Mouse (Mus musculus) cerebellum, postnatal 4 days (tissue): ENCODE results near the gene Arxes1.
"Not testable (repeated sequence)": the region's sequence is repeated elsewhere in the genome, so short reads cannot be mapped to it uniquely, and the experiment has no call there.

Experiments used
- DNase-seq, 2 experiments: peaks; one replicate each; pipeline ENCODE4 v3.0.0; 2022; ENCODE audit warnings: low spot score in 2 of 2, mixed read lengths in 1 of 2

Arxes1 gene

GRCm38 (mm10) chrX:136032799-136033763 lies at the start of gene Arxes1:
Gene Arxes1 (plus strand): TSS chrX:136033367.
- DNase-seq, result peak in 1 of 2 experiments; percentile 28

GRCm38 (mm10) chrX:135984539-135985260 lies 48.5 kb upstream of the Arxes1 start:
- no peak for DNase-seq

- no peak for DNase-seq
These were observed 46.9 kb upstream of the Arxes1 start for GRCm38 (mm10) chrX:135986267-135986666.

GRCm38 (mm10) chrX:135990661-135991060 lies 42.5 kb upstream of the Arxes1 start:
- no peak for DNase-seq

GRCm38 (mm10) chrX:135993192-135993594 lies 40.0 kb upstream of the Arxes1 start:
- DNase-seq, result not testable (repeated sequence)

- not testable (repeated sequence) for DNase-seq
These were observed 39.5 kb upstream of the Arxes1 start, which contains the start of gene Arxes2 for GRCm38 (mm10) chrX:135993664-135994119. Gene Arxes2 (plus strand): TSS chrX:135993824.

GRCm38 (mm10) chrX:136007199-136007843 lies 25.8 kb upstream of the Arxes1 start:
- no peak for DNase-seq

GRCm38 (mm10) chrX:136014392-136014791 lies 18.8 kb upstream of the Arxes1 start:
- no peak for DNase-seq

GRCm38 (mm10) chrX:136030331-136030730 lies 2.8 kb upstream of the Arxes1 start:
- no peak for DNase-seq

GRCm38 (mm10) chrX:136043726-136044125 lies 10.6 kb downstream of the Arxes1 start:
- DNase-seq, result no peak

GRCm38 (mm10) chrX:136047528-136047927 lies 14.4 kb downstream of the Arxes1 start:
- peak; percentile 21 to 61 for DNase-seq

GRCm38 (mm10) chrX:136051219-136051618 lies 18.1 kb downstream of the Arxes1 start:
- no peak for DNase-seq

GRCm38 (mm10) chrX:136060698-136061097 lies 27.5 kb downstream of the Arxes1 start:
- DNase-seq, result no peak

GRCm38 (mm10) chrX:136067201-136067991 lies 34.2 kb downstream of the Arxes1 start:
- peak in 1 of 2 experiments; percentile 39 for DNase-seq

GRCm38 (mm10) chrX:136068020-136068419 lies 34.9 kb downstream of the Arxes1 start, which contains the start of gene Bex2:
Gene Bex2 (minus strand): TSS chrX:136068236.
- peak in 1 of 2 experiments; percentile 7 for DNase-seq
